Comparison of ENCODE assay signal across 8 mouse cellular contexts in genomic region chr13:103918432-103918831, GRCm38 (mm10). TPM values are rescaled to one million over a fixed set of nuclear protein-coding genes. Genes with fewer than 3 reads are reported as not detected.
DNase-seq lines count a peak whose midpoint lies in the region; ATAC-seq and TF ChIP-seq lines count a peak whose summit lies in the region.

No protein-coding gene starts in this region.

- H3K4me2 ChIP-seq in kidney, embryonic 14.5 days (replicated peaks; ENCODE audit: low read depth, low read length), result peak overlapping the region; percentile 83
- H3K4me2 ChIP-seq in intestine, embryonic 14.5 days (ENCODE audit: low read length), result peak overlapping the region; percentile 94
- peak overlapping the region; percentile 84 for H3K4me2 ChIP-seq in midbrain, postnatal 0 days (ENCODE audit: low read depth, low read length, poor library complexity, severe bottlenecking)

- H3K9ac ChIP-seq in kidney, embryonic 14.5 days (ENCODE audit: low read depth, low read length), result peak overlapping the region; percentile 100
- peak overlapping the region; percentile 100 for H3K9ac ChIP-seq in intestine, embryonic 14.5 days (ENCODE audit: low read length)
- H3K9ac ChIP-seq in midbrain, postnatal 0 days (replicated peaks; ENCODE audit: low read length, poor library complexity, severe bottlenecking), result 0 out of 2 replicates have a peak overlapping the region, but pooled peaks have one; percentile 29

- H3K27ac ChIP-seq in kidney, embryonic 14.5 days (ENCODE audit: low read depth, low read length), result no peak overlapping the region; the same call in 1 of the 2 replicates
- H3K27ac ChIP-seq in embryonic facial prominence, embryonic 10.5 days (replicated peaks), result no peak overlapping the region; the same call in 1 of the 2 replicates
- H3K27ac ChIP-seq in intestine, embryonic 14.5 days (ENCODE audit: low read depth), result no peak overlapping the region; the same call in 1 of the 2 replicates
- H3K27ac ChIP-seq in midbrain, postnatal 0 days (ENCODE audit: low read depth, low read length), result no peak overlapping the region

- no peaks in the 10 kb centered on the region for H3K9me3 ChIP-seq in kidney, embryonic 14.5 days (ENCODE audit: control insufficient read depth, low read length)
- H3K9me3 ChIP-seq in embryonic facial prominence, embryonic 10.5 days, result no peaks in the 10 kb centered on the region
- no peaks in the 10 kb centered on the region for H3K9me3 ChIP-seq in intestine, embryonic 14.5 days (ENCODE audit: control insufficient read depth, low read length)
- H3K9me3 ChIP-seq in midbrain, postnatal 0 days (ENCODE audit: low read length), result no peaks in the 10 kb centered on the region

- H3K36me3 ChIP-seq in kidney, embryonic 14.5 days (ENCODE audit: control insufficient read depth, insufficient read depth, low read length), result no peaks in the 10 kb centered on the region
- no peaks in the 10 kb centered on the region; the same call in 1 of the 2 replicates for H3K36me3 ChIP-seq in embryonic facial prominence, embryonic 10.5 days (replicated peaks)
- no peaks in the 10 kb centered on the region for H3K36me3 ChIP-seq in intestine, embryonic 14.5 days (ENCODE audit: control insufficient read depth, insufficient read depth, low read length)
- no peaks in the 10 kb centered on the region for H3K36me3 ChIP-seq in midbrain, postnatal 0 days (ENCODE audit: insufficient read depth, low read length)

- no peak for TF ChIP-seq CTCF in midbrain, postnatal 0 days (IDR thresholded peaks at IDR 0.05)

- H3K4me3 ChIP-seq in kidney, embryonic 14.5 days (ENCODE audit: low read length), result peak overlapping the region; percentile 85
- H3K4me3 ChIP-seq in embryonic facial prominence, embryonic 10.5 days, result peak overlapping the region; percentile 82
- peak overlapping the region; percentile 97 for H3K4me3 ChIP-seq in intestine, embryonic 14.5 days (ENCODE audit: low read depth, low read length)
- H3K4me3 ChIP-seq in midbrain, postnatal 0 days (ENCODE audit: low read depth, low read length), result peak overlapping the region; percentile 91

- no peak for DNase-seq in kidney, postnatal 4 days
- DNase-seq in embryonic facial prominence, embryonic 10.5 days (ENCODE audit: low spot score), result no peak
- DNase-seq in intestine, embryonic 14.5 days (ENCODE audit: low spot score), result no peak
- DNase-seq in midbrain, postnatal 0 days (ENCODE audit: low spot score), result no peak
- no peak for DNase-seq in ovary, postnatal 36 days (ENCODE audit: low spot score)
- no peak for DNase-seq in ovary, postnatal 14 days (ENCODE audit: low spot score)
- DNase-seq in adrenal gland, postnatal 4 days (ENCODE audit: low spot score in 2 of 2), result no peak

- no peaks in the 10 kb centered on the region for H3K27me3 ChIP-seq in kidney, embryonic 14.5 days (ENCODE audit: control insufficient read depth, insufficient read depth, low read length)
- H3K27me3 ChIP-seq in embryonic facial prominence, embryonic 10.5 days (replicated peaks; ENCODE audit: low read depth, poor library complexity, severe bottlenecking), result peaks cover 11% of the 10 kb centered on the region
- no peaks in the 10 kb centered on the region for H3K27me3 ChIP-seq in intestine, embryonic 14.5 days (replicated peaks; ENCODE audit: control insufficient read depth, insufficient read depth, low read length)
- H3K27me3 ChIP-seq in midbrain, postnatal 0 days (ENCODE audit: insufficient read depth, low read length), result no peaks in the 10 kb centered on the region

- peaks cover 13% of the 10 kb centered on the region; the same call in 1 of the 2 replicates for H3K4me1 ChIP-seq in kidney, embryonic 14.5 days (ENCODE audit: control insufficient read depth, insufficient read depth, low read length)
- H3K4me1 ChIP-seq in embryonic facial prominence, embryonic 10.5 days, result peaks cover 38% of the 10 kb centered on the region
- H3K4me1 ChIP-seq in intestine, embryonic 14.5 days (replicated peaks; ENCODE audit: control insufficient read depth, insufficient read depth, low read length), result peaks cover 22% of the 10 kb centered on the region
- H3K4me1 ChIP-seq in midbrain, postnatal 0 days (ENCODE audit: insufficient read depth, low read length), result no peaks in the 10 kb centered on the region; the same call in 1 of the 2 replicates

- ATAC-seq in kidney, embryonic 14.5 days (ENCODE audit: low FRiP score, low TSS enrichment), result no peak
- no peak for ATAC-seq in intestine, embryonic 14.5 days (replicated peaks; ENCODE audit: low FRiP score, low TSS enrichment, low read depth)
- ATAC-seq in midbrain, postnatal 0 days (ENCODE audit: low FRiP score), result no peak

- WGBS in kidney, embryonic 14.5 days, result 21% methylated on average over 3 of the region's 3 CpGs
- 53% methylated on average over 3 of the region's 3 CpGs for WGBS in embryonic facial prominence, embryonic 10.5 days
- 16% methylated on average over 3 of the region's 3 CpGs for WGBS in intestine, embryonic 14.5 days
- WGBS in midbrain, postnatal 0 days, result 13% methylated on average over 3 of the region's 3 CpGs

RNA-seq across cellular contexts. Expression of gene Erbin, which starts 1.9 kb away (rescaled TPM):
- polyA plus RNA-seq in kidney, embryonic 14.5 days (2014; fragmentation: Nextera tagmentation; extraction: Ambion mirVana), result 28.9 and 39.5 TPM in 2 replicates
- 13.6 and 16.6 TPM in 2 replicates for polyA plus RNA-seq in embryonic facial prominence, embryonic 10.5 days (2016; fragmentation: Nextera tagmentation; extraction: Ambion mirVana)
- 32.1 and 32.6 TPM in 2 replicates for polyA plus RNA-seq in intestine, embryonic 14.5 days (2014; fragmentation: Nextera tagmentation; extraction: Ambion mirVana)
- 36.2 and 42.9 TPM in 2 replicates for total RNA-seq in midbrain, postnatal 0 days (2014; rRNA removed)
- polyA plus RNA-seq in midbrain, postnatal 0 days (2015; fragmentation: Nextera tagmentation; extraction: Ambion mirVana), result 5.4 and 6.8 TPM in 2 replicates
- total RNA-seq in adrenal gland, postnatal 4 days (2021), result 100 to 1,000 TPM; 114 to 128 TPM

Comparison
In these comparisons a context has a peak if more than half of its experiments do, and no peak if none do; other contexts are left out.
1. H3K9ac ChIP-seq: peak in every context shown above with its lines; median percentile 100 in kidney, embryonic 14.5 days; 100 in intestine, embryonic 14.5 days; 29 in midbrain, postnatal 0 days.